Mouse (Mus musculus) midbrain, embryonic 11.5 days (tissue): ENCODE measurements around the gene 4931406C07Rik. TPM values are rescaled to one million over a fixed set of nuclear protein-coding genes. Genes with fewer than 3 reads are reported as not detected.
A peak's percentile ranks its signal among the peaks of the same experiment; 100 is the strongest.

Experiments used
- ATAC-seq: fragments of 200-750 bp; cut with Nextera tagmentation; 2 replicates; pipeline ENCODE4 v1.8.0; 2017; ENCODE audit warnings: moderate TSS enrichment, moderate library complexity; ENCODE audit not compliant: low FRiP score
- DNase-seq: peaks from one replicate; pipeline ENCODE4 v3.0.0; 2015; ENCODE audit warnings: low spot score; ENCODE audit errors: missing footprints
- H3K27ac ChIP-seq: fragments of 300-500 bp; sonication (generic); 2 replicates; pipeline ENCODE4 v1.5.1; 2014; ENCODE audit warnings: low read depth, low read length
- H3K27me3 ChIP-seq: fragments of 300-500 bp; sonication (generic); 2 replicates; pipeline ENCODE4 v1.6.1; 2014; ENCODE audit warnings: mild to moderate bottlenecking, low read length, moderate library complexity, mixed read lengths; ENCODE audit not compliant: control insufficient read depth, insufficient read depth
- H3K36me3 ChIP-seq: fragments of 300-500 bp; sonication (generic); 2 replicates; pipeline ENCODE4 v1.6.1; 2014; ENCODE audit warnings: mild to moderate bottlenecking, low read length, moderate library complexity, mixed read lengths; ENCODE audit not compliant: control insufficient read depth, insufficient read depth
- H3K4me1 ChIP-seq: fragments of 300-500 bp; sonication (generic); 2 replicates; pipeline ENCODE4 v1.6.1; 2014; ENCODE audit warnings: low read length; ENCODE audit not compliant: control insufficient read depth, insufficient read depth
- H3K4me2 ChIP-seq: fragments of 300-500 bp; sonication (generic); 2 replicates; pipeline ENCODE4 v1.6.1; 2014; ENCODE audit warnings: mild to moderate bottlenecking, moderate library complexity
- H3K4me3 ChIP-seq: fragments of 300-500 bp; sonication (generic); 2 replicates; pipeline ENCODE4 v1.5.1; 2014; ENCODE audit warnings: low read depth, low read length
- H3K9ac ChIP-seq: fragments of 300-500 bp; sonication (generic); 2 replicates; pipeline ENCODE4 v1.6.1; 2014; ENCODE audit warnings: low read length
- H3K9me3 ChIP-seq: fragments of 300-500 bp; sonication (generic); 2 replicates; pipeline ENCODE4 v1.6.1; 2016; ENCODE audit warnings: low read length; ENCODE audit not compliant: control insufficient read depth
- WGBS: fragments of 180-500 bp; shearing (Covaris S2); extraction: QIAGEN DNeasy Blood & Tissue Kit; methylation state at CpG from one replicate; pipeline ENCODE4 v1.1.7; 2014; 5-methylcytosine and 5-hydroxymethylcytosine counted together
- polyA plus RNA-seq: library from polyadenylated mRNA; unstranded; fragments of >200 nt; fragmentation: Nextera tagmentation; extraction: Ambion mirVana; gene quantifications from 2 replicates; pipeline ENCODE4 v1.2.1, GENCODE M21; 2014

The 4931406C07Rik gene
- polyA plus RNA-seq, 1 experiment from 2014 or later = 5.3 TPM

DNA sequence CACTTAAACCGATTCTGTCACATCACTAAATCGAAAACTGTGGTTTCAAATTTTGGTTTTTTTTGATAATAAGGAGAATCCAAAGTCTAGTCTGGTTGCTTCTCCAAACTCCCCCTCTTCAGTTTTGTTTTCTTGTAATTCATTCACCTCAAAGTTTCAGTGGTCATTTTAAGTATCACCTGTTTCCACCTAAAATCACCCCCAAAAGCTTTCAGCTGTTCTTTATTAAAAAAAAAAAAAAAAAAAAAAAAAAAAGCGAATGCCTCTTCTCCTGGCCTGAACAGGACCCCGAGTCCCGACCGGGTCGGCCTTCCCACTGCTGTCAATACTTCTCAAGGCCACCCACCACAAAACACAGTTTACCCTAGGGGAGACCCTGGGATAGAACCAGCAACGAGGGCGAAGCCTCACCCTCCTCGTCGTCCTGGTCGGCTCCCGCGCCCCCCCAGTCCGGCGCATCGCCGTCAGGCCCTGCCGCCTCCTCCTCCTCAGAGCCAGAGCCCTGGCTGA, 27.1 kb downstream of the 4931406C07Rik start:
- peak overlapping the region; percentile 78 for H3K27ac ChIP-seq
- no peak for DNase-seq
- peaks cover 4% of the 10 kb centered on the region; the same call in 1 of the 2 replicates for H3K36me3 ChIP-seq
- 9% methylated on average over 19 of the region's 19 CpGs for WGBS
- peak overlapping the region; percentile 79 for H3K4me2 ChIP-seq
- peak overlapping the region; percentile 77 for H3K4me3 ChIP-seq
- no peaks in the 10 kb centered on the region for H3K9me3 ChIP-seq
- peaks cover 15% of the 10 kb centered on the region for H3K4me1 ChIP-seq
- H3K27me3 ChIP-seq = no peaks in the 10 kb centered on the region
- peak overlapping the region; percentile 97 for H3K9ac ChIP-seq
- no peak for ATAC-seq

DNA sequence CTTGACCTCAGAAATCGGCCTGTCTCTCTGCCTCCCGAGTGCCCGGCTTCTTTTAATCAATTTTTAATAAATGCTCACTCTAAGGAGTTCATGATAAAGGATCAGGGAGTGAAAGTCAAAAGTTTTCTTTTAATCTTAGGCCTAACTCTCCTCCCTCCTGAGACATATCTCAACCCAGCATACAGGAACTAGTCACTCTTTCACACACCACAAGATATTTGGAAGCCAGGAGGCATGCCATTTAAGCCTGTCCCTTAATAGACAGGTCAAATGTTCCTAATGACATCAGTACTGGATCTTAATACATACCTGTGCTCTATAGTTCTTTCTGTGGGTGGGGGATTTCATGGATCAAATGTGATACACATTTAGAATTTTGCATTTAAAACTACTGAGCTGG, 27.9 kb downstream of the 4931406C07Rik start:
- Histone ChIP-seq H3K9me3 (no peaks in the 10 kb centered on the region), H3K9ac (no peak overlapping the region), H3K27ac (no peak overlapping the region), H3K27me3 (no peaks in the 10 kb centered on the region), H3K4me1 (peaks cover 15% of the 10 kb centered on the region), H3K4me3 (no peak overlapping the region), H3K36me3 (peaks cover 7% of the 10 kb centered on the region), H3K4me2 (no peak overlapping the region)
- no peak for ATAC-seq
- DNase-seq = no peak
- WGBS = 88% methylated on average over 3 of the region's 3 CpGs

DNA sequence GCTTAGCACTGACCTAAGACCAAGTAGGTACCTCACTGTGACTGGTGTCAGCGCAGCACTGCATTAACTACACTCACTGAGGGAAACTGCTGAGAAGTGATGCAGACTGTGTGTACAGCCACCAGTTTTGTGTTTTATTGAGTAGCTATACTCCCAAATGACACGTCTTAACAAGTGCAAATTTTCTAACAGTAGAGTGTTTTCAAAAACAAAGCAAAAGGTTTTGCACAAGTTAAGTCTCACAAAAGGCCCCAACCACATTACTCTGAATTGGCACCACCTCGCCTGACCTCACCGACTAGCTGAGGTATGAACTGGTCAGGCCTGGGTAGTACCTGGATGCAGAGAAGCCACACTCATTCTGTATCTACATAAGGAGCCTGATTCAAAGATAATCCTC, 29.4 kb downstream of the 4931406C07Rik start:
- Histone ChIP-seq H3K27ac (no peak overlapping the region), H3K9ac (no peak overlapping the region), H3K27me3 (no peaks in the 10 kb centered on the region), H3K9me3 (no peaks in the 10 kb centered on the region), H3K4me1 (peaks cover 15% of the 10 kb centered on the region), H3K4me3 (no peak overlapping the region), H3K4me2 (no peak overlapping the region), H3K36me3 (peaks cover 17% of the 10 kb centered on the region)
- DNase-seq (no peak), ATAC-seq (no peak)
- 93% methylated on average over 4 of the region's 4 CpGs for WGBS

DNA sequence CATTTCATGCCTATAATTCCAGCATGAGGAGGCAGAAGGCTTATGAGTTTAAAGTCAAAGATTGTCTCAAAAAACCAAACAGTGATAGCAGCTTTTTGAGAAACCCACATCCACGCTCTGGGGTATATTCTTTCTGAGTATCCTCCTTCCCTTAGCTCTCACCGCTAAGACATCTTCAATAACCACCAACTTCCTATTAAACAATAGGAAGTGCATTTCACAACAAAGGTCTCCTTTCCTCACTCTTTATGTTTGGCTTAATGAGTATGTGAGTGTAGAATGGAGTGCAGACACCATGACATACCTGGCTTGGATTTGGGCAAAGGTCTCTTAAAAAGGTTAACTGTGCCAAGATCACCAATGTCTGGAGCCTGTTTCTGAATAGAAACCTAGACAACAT, 32.3 kb downstream of the 4931406C07Rik start:
- peaks cover 5% of the 10 kb centered on the region; the same call in 1 of the 2 replicates for H3K4me1 ChIP-seq
- no peak overlapping the region for H3K4me3 ChIP-seq
- H3K9me3 ChIP-seq = no peaks in the 10 kb centered on the region
- peaks cover 27% of the 10 kb centered on the region for H3K36me3 ChIP-seq
- H3K4me2 ChIP-seq = no peak overlapping the region
- WGBS = 97% methylated on average over 2 of the region's 2 CpGs
- no peak overlapping the region for H3K9ac ChIP-seq
- H3K27me3 ChIP-seq = no peaks in the 10 kb centered on the region
- no peak for DNase-seq
- no peak for ATAC-seq
- no peak overlapping the region for H3K27ac ChIP-seq

DNA sequence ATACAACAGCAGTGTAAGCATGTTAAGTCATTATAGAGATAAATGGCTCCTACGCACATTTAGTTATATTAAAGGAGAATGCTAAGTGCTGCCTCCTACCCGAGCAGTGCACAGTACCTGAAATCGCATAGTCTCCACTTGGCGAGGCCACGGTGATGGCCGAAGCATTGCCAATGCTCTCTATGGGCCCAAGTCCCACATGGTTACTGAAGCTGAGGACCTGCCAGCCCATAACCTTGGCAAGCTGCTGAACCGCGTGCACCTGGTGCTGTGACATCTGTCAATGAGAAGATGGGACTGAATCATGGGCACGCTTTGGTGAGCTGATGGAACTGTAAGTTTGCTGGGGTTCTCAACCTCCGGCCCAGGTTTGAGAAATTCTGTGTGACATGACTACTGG, 42.8 kb downstream of the 4931406C07Rik start:
- no peak for ATAC-seq
- no peak for DNase-seq
- H3K4me1 ChIP-seq = no peaks in the 10 kb centered on the region
- no peak overlapping the region for H3K4me3 ChIP-seq
- no peak overlapping the region for H3K4me2 ChIP-seq
- no peaks in the 10 kb centered on the region for H3K27me3 ChIP-seq
- H3K9ac ChIP-seq = no peak overlapping the region
- WGBS = 98% methylated on average over 10 of the region's 10 CpGs
- H3K27ac ChIP-seq = no peak overlapping the region
- peaks cover 41% of the 10 kb centered on the region for H3K36me3 ChIP-seq
- no peaks in the 10 kb centered on the region for H3K9me3 ChIP-seq

DNA sequence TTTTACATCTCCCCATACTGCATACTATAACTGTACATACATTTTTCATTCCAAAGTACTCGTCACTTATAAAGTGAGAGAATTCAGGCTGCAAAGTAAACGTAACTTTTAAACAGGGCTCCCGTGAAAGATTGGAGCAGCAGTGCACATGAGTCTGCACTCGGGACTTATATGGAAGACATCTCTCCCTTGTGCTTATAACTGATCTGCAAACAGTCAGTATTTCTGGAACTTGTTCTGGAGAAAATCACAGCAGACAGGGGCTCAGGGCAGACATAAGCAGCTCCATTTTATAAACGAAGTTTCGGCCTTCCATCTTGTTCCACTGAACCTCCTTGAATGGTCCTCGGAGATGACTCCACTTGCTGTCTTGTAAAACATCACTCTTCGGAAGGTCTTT, 44.3 kb downstream of the 4931406C07Rik start:
- Histone ChIP-seq H3K4me1 (no peaks in the 10 kb centered on the region), H3K4me2 (no peak overlapping the region), H3K4me3 (no peak overlapping the region), H3K27ac (no peak overlapping the region), H3K27me3 (no peaks in the 10 kb centered on the region), H3K9ac (no peak overlapping the region), H3K36me3 (peaks cover 37% of the 10 kb centered on the region), H3K9me3 (no peaks in the 10 kb centered on the region)
- DNase-seq = no peak
- WGBS = 95% methylated on average over 8 of the region's 8 CpGs
- ATAC-seq = no peak

DNA sequence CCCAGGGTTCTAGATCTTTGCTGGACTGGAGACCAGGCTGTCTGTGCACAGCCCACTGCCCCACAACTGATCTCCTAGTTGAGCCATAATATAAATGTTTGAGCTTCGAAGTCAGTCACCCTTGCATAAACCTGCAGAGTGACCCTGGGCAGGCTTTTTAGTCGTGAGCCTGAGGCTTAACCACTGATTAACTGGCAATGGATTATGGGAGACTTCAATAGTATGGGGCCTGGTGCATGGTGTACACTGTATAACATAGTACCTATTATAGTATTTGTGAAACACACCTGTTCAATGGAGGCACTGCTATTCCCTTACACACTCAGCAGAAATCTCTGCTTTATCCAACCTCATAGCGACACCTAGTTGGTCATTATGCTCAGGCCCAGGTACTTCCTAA, 50.0 kb downstream of the 4931406C07Rik start:
- WGBS = 70% methylated on average over 3 of the region's 3 CpGs
- ATAC-seq = no peak

DNA sequence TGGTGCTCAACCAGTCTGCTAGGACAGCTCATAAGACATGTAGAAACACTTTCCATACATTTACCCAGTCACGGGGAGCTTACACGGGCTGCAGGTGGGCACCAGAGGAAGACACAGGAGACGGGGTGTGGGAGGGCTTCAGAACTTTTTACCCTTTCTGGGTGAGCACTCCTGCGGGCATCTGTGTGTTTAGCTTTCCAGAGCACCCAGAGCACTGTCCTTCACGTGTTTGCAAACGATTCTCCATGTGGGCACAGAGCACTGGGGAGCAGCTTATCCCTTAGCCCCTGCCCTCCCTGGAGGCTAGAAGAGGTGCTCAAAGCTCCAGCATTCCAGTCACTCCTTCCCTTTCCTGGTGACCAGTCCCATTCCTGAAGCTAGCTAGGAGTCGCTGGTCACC, 51.7 kb downstream of the 4931406C07Rik start:
- WGBS = 86% methylated on average over 7 of the region's 7 CpGs
- H3K9me3 ChIP-seq = no peaks in the 10 kb centered on the region
- no peak overlapping the region for H3K27ac ChIP-seq
- ATAC-seq (no peak), DNase-seq (no peak)
- H3K4me3 ChIP-seq = no peak overlapping the region
- no peaks in the 10 kb centered on the region for H3K27me3 ChIP-seq
- no peak overlapping the region for H3K4me2 ChIP-seq
- no peaks in the 10 kb centered on the region; the same call in 1 of the 2 replicates for H3K36me3 ChIP-seq
- H3K4me1 ChIP-seq = no peaks in the 10 kb centered on the region
- no peak overlapping the region for H3K9ac ChIP-seq

More for the DNA sequence above, 50.0 kb downstream of the 4931406C07Rik start:
- Histone ChIP-seq H3K27ac (no peak overlapping the region), H3K27me3 (no peaks in the 10 kb centered on the region), H3K4me2 (no peak overlapping the region), H3K4me1 (no peaks in the 10 kb centered on the region), H3K9ac (no peak overlapping the region), H3K9me3 (no peaks in the 10 kb centered on the region), H3K4me3 (no peak overlapping the region), H3K36me3 (peaks cover 3% of the 10 kb centered on the region)
- DNase-seq = peak; percentile 14

DNA sequence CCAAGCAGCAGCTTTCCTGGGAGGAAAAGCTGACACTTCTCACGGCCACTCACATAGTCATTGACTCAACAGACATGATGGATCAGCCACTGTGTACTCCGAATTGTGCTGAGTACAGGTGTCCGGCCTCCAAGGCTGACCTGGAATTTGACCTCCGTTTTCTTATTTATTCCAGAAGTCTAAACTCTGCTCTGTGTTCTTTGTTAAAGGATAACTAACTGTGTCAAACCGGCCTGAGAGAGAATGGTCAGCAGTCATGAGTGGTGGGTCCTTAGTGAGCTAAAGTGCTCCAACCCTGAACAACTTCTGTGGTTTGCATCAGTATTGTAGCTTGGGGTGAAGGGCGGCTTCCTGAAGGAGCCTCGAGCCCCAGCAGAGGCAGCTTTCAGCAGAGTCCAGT, 54.1 kb downstream of the 4931406C07Rik start:
- Histone ChIP-seq H3K9ac (no peak overlapping the region), H3K4me1 (no peaks in the 10 kb centered on the region), H3K4me3 (no peak overlapping the region), H3K27ac (no peak overlapping the region), H3K27me3 (no peaks in the 10 kb centered on the region), H3K36me3 (no peaks in the 10 kb centered on the region; the same call in 1 of the 2 replicates), H3K4me2 (no peak overlapping the region), H3K9me3 (no peaks in the 10 kb centered on the region)
- DNase-seq (no peak), ATAC-seq (no peak)
- WGBS = 78% methylated on average over 7 of the region's 7 CpGs
